Mouse (Mus musculus) ES-E14 (cell line): ENCODE data around the gene Mia3.

ENCODE experiments used
- CHD2 ChIP-seq: IDR thresholded peaks from 2 replicates; pipeline ENCODE4 v1.6.1; 2014; ENCODE audit warnings: mild to moderate bottlenecking, low read depth, low read length, inconsistent platforms
- ZC3H11A ChIP-seq: IDR thresholded peaks from 2 replicates; pipeline ENCODE4 v1.6.1; 2012; ENCODE audit warnings: low read depth, mild to moderate bottlenecking, inconsistent platforms, low read length, borderline replicate concordance
- ZNF384 ChIP-seq: IDR thresholded peaks from 2 replicates; pipeline ENCODE4 v1.6.1; 2012; ENCODE audit warnings: low read depth, low read length, inconsistent platforms

DNA sequence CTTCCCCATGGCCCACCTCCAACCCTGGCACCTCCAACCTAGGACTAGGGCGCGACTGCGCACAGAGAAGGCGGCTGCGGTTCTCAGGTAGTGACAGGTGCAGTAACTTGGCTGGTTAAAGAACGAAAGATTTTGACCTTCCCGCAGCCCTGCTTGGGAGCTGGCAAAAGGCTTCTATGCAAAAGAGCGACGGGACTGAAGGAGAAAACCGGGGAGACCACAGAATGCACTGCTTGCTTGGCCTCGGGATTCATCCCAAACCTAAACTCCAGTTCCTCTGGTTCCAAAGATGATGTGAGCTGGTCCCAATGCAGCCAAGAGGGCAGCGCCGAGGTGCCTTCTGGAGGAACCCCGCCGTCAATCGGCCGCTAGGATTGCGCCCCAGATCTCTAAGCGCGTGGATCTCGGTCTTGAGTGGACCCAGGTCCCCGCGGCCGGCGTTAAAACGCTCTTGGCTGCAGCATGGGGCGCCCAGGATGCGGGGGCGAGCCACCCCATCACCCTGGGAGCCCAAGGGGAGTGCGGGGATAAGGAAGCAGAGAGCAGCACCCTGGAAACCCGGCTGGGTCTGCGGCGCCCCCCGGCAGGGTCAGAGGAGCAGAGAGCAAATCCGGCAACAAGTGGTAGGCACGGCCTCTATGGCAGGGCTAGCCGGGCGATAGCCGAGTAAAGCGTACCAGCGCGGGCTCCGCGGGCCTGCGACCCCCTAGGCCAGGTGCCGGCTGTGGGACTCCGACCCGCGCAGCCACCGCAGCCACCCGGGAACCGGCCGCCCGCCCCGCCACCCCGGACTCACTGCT is 552 bp downstream of the Mia3 start:
- TF ChIP-seq CHD2 (no peak), ZC3H11A (no peak), ZNF384 (no peak)
